Mouse (Mus musculus) hindbrain, embryonic 13.5 days (tissue): Measurements from ENCODE around the gene Scaf1. TPM values are rescaled to one million over a fixed set of nuclear protein-coding genes. Genes with fewer than 3 reads are reported as not detected.
A peak's percentile ranks its signal among the peaks of the same experiment; 100 is the strongest.

Source experiments
- ATAC-seq: fragments of 200-750 bp; cut with Nextera tagmentation; 2 replicates; pipeline ENCODE4 v1.8.0; 2017; ENCODE audit warnings: moderate TSS enrichment; ENCODE audit not compliant: low FRiP score
- H3K27ac ChIP-seq: fragments of 300-500 bp; sonication (generic); 2 replicates; pipeline ENCODE4 v1.5.1; 2015; ENCODE audit warnings: inconsistent platforms, mild to moderate bottlenecking, moderate library complexity
- H3K27me3 ChIP-seq: fragments of 300-500 bp; sonication (generic); 2 replicates; pipeline ENCODE4 v1.6.1; 2015; ENCODE audit warnings: mild to moderate bottlenecking, inconsistent platforms
- H3K36me3 ChIP-seq: fragments of 300-500 bp; sonication (generic); 2 replicates; pipeline ENCODE4 v1.6.1; 2015; ENCODE audit warnings: mild to moderate bottlenecking, inconsistent platforms
- H3K4me1 ChIP-seq: fragments of 300-500 bp; sonication (generic); replicated peaks from 2 replicates; pipeline ENCODE4 v1.6.1; 2015; ENCODE audit warnings: inconsistent platforms
- H3K4me2 ChIP-seq: fragments of 300-500 bp; sonication (generic); 2 replicates; pipeline ENCODE4 v1.6.1; 2015; ENCODE audit warnings: inconsistent platforms, mild to moderate bottlenecking, moderate library complexity
- H3K4me3 ChIP-seq: fragments of 300-500 bp; sonication (generic); 2 replicates; pipeline ENCODE4 v1.5.1; 2015; ENCODE audit warnings: mild to moderate bottlenecking, inconsistent platforms
- H3K9ac ChIP-seq: fragments of 300-500 bp; sonication (generic); 2 replicates; pipeline ENCODE4 v1.6.1; 2015; ENCODE audit warnings: mild to moderate bottlenecking, inconsistent platforms
- H3K9me3 ChIP-seq: fragments of 300-500 bp; sonication (generic); 2 replicates; pipeline ENCODE4 v1.6.1; 2016; ENCODE audit warnings: inconsistent platforms
- WGBS: fragments of 180-500 bp; shearing (Covaris S2); methylation state at CpG from one replicate; pipeline ENCODE4 v1.1.7; 2015; 5-methylcytosine and 5-hydroxymethylcytosine counted together
- polyA plus RNA-seq: library from polyadenylated mRNA; unstranded; fragments of >200 nt; fragmentation: Nextera tagmentation; extraction: Ambion mirVana; gene quantifications from 2 replicates; pipeline ENCODE4 v1.2.1, GENCODE M21; 2015

The Scaf1 gene
- polyA plus RNA-seq, 1 experiment from 2014 or later = 42.4 TPM

DNA sequence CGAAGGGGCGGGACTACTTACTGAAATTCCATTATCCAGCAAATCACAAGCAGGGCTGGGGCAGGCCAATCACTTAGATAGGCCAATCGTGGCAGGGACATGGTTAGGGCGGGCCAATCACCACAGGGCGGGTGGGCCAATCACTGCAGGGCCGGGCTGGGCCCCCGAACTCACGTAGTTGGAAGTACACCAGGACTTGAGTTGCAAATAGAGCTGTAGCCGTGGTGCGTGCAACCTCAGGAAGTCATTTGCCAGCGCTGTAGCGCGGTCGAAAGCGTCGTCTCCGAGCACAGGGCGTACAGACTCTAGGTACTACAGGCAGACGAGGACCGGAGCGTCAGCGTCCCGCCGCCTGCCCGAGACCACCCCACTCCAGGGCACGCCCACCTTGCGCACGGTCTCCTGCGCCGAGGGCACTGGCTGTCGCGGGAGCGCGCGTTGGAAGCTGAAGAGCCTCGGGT, 45.9 kb downstream of the Scaf1 start:
- peaks cover 24% of the 10 kb centered on the region for H3K36me3 ChIP-seq
- peaks cover 46% of the 10 kb centered on the region for H3K4me1 ChIP-seq
- WGBS = under 1% methylated on average over 36 of the region's 36 CpGs
- peak overlapping the region; percentile 89 for H3K27ac ChIP-seq
- H3K27me3 ChIP-seq = no peaks in the 10 kb centered on the region
- peak overlapping the region; percentile 50 for H3K4me3 ChIP-seq
- peak overlapping the region; percentile 76 for H3K4me2 ChIP-seq
- peak; percentile 94 for ATAC-seq
- peak overlapping the region; percentile 70 for H3K9ac ChIP-seq
- H3K9me3 ChIP-seq = no peaks in the 10 kb centered on the region

DNA sequence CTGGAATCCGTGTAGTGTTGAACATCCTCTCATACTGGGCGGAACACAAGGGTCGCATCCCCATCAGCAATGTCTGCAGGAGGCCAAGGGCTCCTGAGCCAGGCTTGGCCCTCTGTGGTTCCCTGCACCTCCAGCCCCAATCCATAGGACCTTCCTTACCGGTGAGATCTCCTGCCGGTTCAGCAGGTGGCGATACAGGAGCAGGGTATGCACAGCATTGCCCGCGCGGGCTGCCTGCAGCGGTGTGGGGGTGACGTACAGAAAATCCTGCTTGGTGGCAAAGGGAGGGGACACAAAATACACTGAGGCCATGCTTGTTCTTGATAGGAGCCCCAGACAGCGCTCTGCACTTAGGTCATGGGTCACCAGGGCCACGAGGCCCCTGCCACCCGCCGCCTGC, 49.5 kb downstream of the Scaf1 start:
- ATAC-seq = no peak
- H3K9ac ChIP-seq = 0 out of 2 replicates have a peak overlapping the region, but pooled peaks have one; percentile 5
- H3K4me1 ChIP-seq = peaks cover 18% of the 10 kb centered on the region
- H3K4me3 ChIP-seq = no peak overlapping the region
- no peaks in the 10 kb centered on the region for H3K27me3 ChIP-seq
- peaks cover 59% of the 10 kb centered on the region for H3K36me3 ChIP-seq
- no peak overlapping the region for H3K27ac ChIP-seq
- H3K4me2 ChIP-seq = no peak overlapping the region
- no peaks in the 10 kb centered on the region for H3K9me3 ChIP-seq
- WGBS = 78% methylated on average over 15 of the region's 15 CpGs

DNA sequence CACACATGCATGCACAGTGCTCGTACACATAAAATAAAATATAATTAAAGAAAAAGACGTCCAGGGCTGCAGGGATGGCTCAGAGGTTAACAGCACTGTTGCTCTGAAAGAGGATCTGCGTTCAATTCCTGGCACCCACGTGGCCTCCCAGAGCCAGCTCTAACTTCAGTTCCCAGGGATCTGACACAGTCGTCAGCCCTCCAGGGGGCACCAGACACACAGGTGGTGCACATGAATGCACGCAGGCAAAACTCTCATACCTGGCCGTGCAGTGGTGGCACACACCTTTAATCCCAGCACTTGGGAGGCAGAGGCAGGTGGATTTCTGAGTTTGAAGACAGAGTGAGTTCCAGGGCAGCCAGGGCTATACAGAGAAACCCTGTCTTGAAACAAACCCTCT, 50.2 kb downstream of the Scaf1 start:
- WGBS = 84% methylated on average over 7 of the region's 7 CpGs
- Histone ChIP-seq H3K36me3 (peaks cover 66% of the 10 kb centered on the region), H3K27ac (no peak overlapping the region), H3K27me3 (no peaks in the 10 kb centered on the region), H3K4me3 (no peak overlapping the region), H3K4me2 (no peak overlapping the region), H3K4me1 (peaks cover 11% of the 10 kb centered on the region), H3K9me3 (no peaks in the 10 kb centered on the region), H3K9ac (no peak overlapping the region)
- no peak for ATAC-seq

- no peaks in the 10 kb centered on the region for H3K27me3 ChIP-seq
- no peak for ATAC-seq
- H3K9me3 ChIP-seq = no peaks in the 10 kb centered on the region
- H3K4me1 ChIP-seq = peaks cover 4% of the 10 kb centered on the region
- H3K36me3 ChIP-seq = peaks cover 75% of the 10 kb centered on the region
- H3K9ac ChIP-seq = no peak overlapping the region
- 94% methylated on average over 13 of the region's 13 CpGs for WGBS
- H3K4me2 ChIP-seq = no peak overlapping the region
- H3K4me3 ChIP-seq = no peak overlapping the region
- H3K27ac ChIP-seq = no peak overlapping the region
These were observed 51.2 kb downstream of the Scaf1 start for GRCm38 (mm10) chr7:44964990-44965389.

- 92% methylated on average over 5 of the region's 5 CpGs for WGBS
- Histone ChIP-seq H3K4me2 (no peak overlapping the region), H3K36me3 (peaks cover 85% of the 10 kb centered on the region), H3K9me3 (no peaks in the 10 kb centered on the region), H3K4me1 (no peaks in the 10 kb centered on the region), H3K27me3 (no peaks in the 10 kb centered on the region), H3K9ac (no peak overlapping the region), H3K4me3 (no peak overlapping the region), H3K27ac (no peak overlapping the region)
- no peak for ATAC-seq
These were observed 53.3 kb downstream of the Scaf1 start for GRCm38 (mm10) chr7:44962831-44963230.

DNA sequence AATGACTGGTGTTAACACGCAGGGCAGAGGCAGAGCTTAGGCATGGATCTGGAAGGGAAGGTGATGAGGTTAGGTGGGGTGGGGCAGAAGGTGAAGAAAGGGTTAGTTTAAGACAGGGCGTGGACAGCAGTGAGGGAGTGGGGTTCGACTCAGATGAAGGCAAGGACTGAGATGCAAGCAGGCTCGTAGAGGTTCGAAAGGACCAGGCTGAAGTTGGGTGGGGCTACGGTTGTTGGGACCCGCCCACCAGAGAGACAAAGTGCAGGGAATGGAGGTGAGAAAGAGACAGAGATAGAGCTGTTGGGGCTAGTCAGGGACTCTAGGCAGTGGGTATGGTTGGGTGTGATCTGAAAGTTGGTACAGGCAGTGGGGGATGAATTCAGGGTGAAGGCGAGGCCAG, 53.8 kb downstream of the Scaf1 start:
- Histone ChIP-seq H3K27me3 (no peaks in the 10 kb centered on the region), H3K4me3 (no peak overlapping the region), H3K9me3 (no peaks in the 10 kb centered on the region), H3K4me1 (peaks cover 3% of the 10 kb centered on the region), H3K27ac (no peak overlapping the region), H3K36me3 (peaks cover 85% of the 10 kb centered on the region), H3K9ac (no peak overlapping the region), H3K4me2 (no peak overlapping the region)
- ATAC-seq = no peak
- 85% methylated on average over 8 of the region's 8 CpGs for WGBS

DNA sequence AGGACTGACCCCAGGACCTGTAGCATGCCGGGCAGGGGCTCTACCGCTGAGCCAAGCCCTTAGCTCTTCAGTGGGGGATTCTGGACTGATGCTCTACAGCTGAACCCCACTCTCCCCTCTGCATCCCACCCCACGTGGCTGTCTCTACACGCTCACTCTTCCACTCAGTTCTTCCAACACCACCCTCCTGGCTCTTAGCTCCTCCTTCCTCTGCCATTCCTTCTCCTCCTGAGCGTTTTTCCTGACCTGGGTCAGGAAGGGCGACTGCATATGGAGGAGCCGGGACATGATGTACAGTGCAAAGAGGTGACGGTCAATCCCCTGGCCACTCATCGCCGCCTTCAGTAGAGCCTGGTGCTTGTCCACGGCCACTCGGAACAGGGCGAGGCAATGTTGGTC, 55.7 kb downstream of the Scaf1 start:
- no peak overlapping the region for H3K4me2 ChIP-seq
- peaks cover 69% of the 10 kb centered on the region for H3K36me3 ChIP-seq
- no peaks in the 10 kb centered on the region for H3K27me3 ChIP-seq
- no peaks in the 10 kb centered on the region for H3K9me3 ChIP-seq
- no peak overlapping the region for H3K4me3 ChIP-seq
- H3K9ac ChIP-seq = no peak overlapping the region
- no peak overlapping the region for H3K27ac ChIP-seq
- no peak for ATAC-seq
- peaks cover 7% of the 10 kb centered on the region for H3K4me1 ChIP-seq
- WGBS = 94% methylated on average over 13 of the region's 13 CpGs

DNA sequence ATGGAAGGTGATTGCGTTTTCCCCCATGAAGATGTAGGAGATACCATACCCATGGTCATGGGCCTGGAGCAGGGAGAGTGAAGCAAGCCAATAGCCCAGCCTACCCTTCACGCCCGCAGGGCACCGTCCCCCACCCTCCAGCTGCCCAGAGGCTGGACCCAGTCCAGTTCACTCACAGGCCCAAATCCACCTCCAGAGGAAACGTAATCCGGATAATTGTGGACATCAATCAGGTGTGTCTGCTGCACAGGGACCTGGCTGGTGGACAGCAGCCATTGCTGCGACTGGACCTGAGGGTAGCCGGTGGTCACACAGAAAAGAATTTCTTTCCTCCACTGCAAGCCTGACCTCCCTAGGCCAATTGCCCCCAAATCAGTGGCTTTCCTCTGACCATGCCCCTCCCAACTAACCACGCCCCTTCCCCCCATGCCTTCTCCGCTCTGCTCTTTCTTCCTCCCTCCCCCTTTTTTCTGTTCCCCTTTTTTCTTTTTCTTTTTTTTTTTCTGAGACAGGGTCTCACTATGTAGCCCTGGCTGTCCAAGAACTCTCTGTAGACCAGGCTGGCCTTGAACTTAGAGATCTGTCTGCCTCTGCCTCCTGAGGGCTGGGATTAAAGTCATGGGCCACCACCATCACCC, 56.2 kb downstream of the Scaf1 start:
- H3K27me3 ChIP-seq = no peaks in the 10 kb centered on the region
- ATAC-seq = no peak
- H3K9ac ChIP-seq = no peak overlapping the region
- WGBS = 90% methylated on average over 10 of the region's 10 CpGs
- no peaks in the 10 kb centered on the region for H3K9me3 ChIP-seq
- no peak overlapping the region for H3K27ac ChIP-seq
- H3K4me1 ChIP-seq = peaks cover 7% of the 10 kb centered on the region
- H3K36me3 ChIP-seq = peaks cover 64% of the 10 kb centered on the region
- no peak overlapping the region for H3K4me3 ChIP-seq
- no peak overlapping the region for H3K4me2 ChIP-seq

- no peaks in the 10 kb centered on the region for H3K9me3 ChIP-seq
These were observed 56.9 kb downstream of the Scaf1 start for GRCm38 (mm10) chr7:44959281-44959680.

GRCm38 (mm10) chr7:44958208-44958607, 58.0 kb downstream of the Scaf1 start:
- H3K9me3 ChIP-seq = no peaks in the 10 kb centered on the region
- peaks cover 47% of the 10 kb centered on the region for H3K36me3 ChIP-seq
- H3K9ac ChIP-seq = no peak overlapping the region
- no peak for ATAC-seq
- H3K4me2 ChIP-seq = no peak overlapping the region
- H3K4me3 ChIP-seq = no peak overlapping the region
- H3K4me1 ChIP-seq = peaks cover 7% of the 10 kb centered on the region
- no peak overlapping the region for H3K27ac ChIP-seq
- 0 out of 2 replicates have a peak, but pooled peaks cover 4% of the 10 kb centered on the region for H3K27me3 ChIP-seq
- 65% methylated on average over 7 of the region's 7 CpGs for WGBS

More at GRCm38 (mm10) chr7:44959281-44959680, 56.9 kb downstream of the Scaf1 start:
- Histone ChIP-seq H3K4me3 (no peak overlapping the region), H3K27me3 (no peaks in the 10 kb centered on the region), H3K9ac (no peak overlapping the region), H3K4me1 (peaks cover 7% of the 10 kb centered on the region), H3K4me2 (no peak overlapping the region), H3K36me3 (peaks cover 57% of the 10 kb centered on the region), H3K27ac (no peak overlapping the region)
- ATAC-seq = no peak
- 92% methylated on average over 8 of the region's 8 CpGs for WGBS

DNA sequence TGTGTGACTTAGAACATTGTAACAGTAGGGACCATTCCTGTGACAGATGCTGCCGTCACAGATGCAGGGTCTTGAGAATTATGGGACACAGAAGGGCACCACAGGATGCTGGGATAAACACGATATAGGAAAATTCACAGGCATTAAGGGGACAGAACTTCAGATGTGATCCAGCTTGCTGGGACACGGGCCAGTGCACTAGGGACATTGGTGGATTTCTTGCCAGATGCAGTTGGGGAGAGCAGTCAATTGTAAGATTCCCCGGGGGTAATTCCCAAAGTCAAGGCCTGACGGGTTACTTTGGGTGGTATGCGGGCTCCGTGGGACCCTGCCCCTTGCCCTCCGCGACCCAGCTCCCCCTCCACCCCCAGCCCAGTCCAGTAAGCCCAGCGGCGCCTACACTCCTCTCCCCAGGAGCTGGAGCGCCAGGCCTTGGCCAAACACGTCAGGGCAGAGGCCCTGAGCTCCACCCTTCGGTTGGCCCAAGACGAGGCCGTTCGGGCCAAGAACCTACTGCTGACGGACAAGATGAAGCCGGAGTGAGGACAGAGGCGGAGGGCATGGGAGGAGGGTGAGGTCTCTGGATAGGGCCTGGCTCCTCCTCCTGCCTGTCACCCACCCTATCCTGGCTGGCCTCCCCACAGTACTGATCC, 58.9 kb downstream of the Scaf1 start:
- H3K4me2 ChIP-seq = no peak overlapping the region
- peaks cover 38% of the 10 kb centered on the region for H3K36me3 ChIP-seq
- peak overlapping the region; percentile 72 for H3K27ac ChIP-seq
- no peaks in the 10 kb centered on the region for H3K9me3 ChIP-seq
- H3K27me3 ChIP-seq = peaks cover 10% of the 10 kb centered on the region; the same call in 1 of the 2 replicates
- H3K4me1 ChIP-seq = peaks cover 16% of the 10 kb centered on the region
- 74% methylated on average over 20 of the region's 20 CpGs for WGBS
- ATAC-seq = no peak
- H3K4me3 ChIP-seq = no peak overlapping the region
- peak overlapping the region; percentile 19 for H3K9ac ChIP-seq

DNA sequence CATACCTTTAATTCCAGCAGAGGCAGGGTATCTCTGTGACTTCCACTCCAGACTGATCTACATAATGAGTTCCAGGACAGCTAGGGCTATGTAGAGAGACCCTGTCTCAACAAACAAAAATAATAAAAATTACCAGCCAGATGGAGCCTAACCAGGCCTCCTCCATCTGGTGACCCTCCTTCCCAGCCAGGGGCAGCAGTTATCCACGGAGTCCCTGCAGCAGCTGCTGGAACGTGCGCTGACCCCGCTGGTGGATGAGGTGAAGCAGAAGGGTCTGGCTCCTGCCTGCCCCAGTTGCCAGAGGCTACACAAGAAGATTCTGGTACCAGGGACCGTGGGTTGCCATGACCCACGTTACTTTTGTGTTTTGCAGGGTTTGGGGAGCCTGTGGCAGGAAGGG, 59.9 kb downstream of the Scaf1 start:
- Histone ChIP-seq H3K9me3 (no peaks in the 10 kb centered on the region), H3K36me3 (peaks cover 28% of the 10 kb centered on the region), H3K4me3 (no peak overlapping the region), H3K9ac (peak overlapping the region; percentile 19; the same call in 1 of the 2 replicates), H3K27ac (peak overlapping the region; percentile 40; the same call in 1 of the 2 replicates), H3K27me3 (peaks cover 21% of the 10 kb centered on the region), H3K4me1 (peaks cover 27% of the 10 kb centered on the region), H3K4me2 (no peak overlapping the region)
- WGBS = 58% methylated on average over 6 of the region's 6 CpGs
- no peak for ATAC-seq

GRCm38 (mm10) chr7:44955628-44956027, 60.5 kb downstream of the Scaf1 start:
- H3K4me3 ChIP-seq = no peak overlapping the region
- ATAC-seq = no peak
- H3K4me2 ChIP-seq = no peak overlapping the region
- peaks cover 27% of the 10 kb centered on the region for H3K27me3 ChIP-seq
- H3K4me1 ChIP-seq = peaks cover 28% of the 10 kb centered on the region
- no peak overlapping the region for H3K9ac ChIP-seq
- no peaks in the 10 kb centered on the region for H3K9me3 ChIP-seq
- H3K36me3 ChIP-seq = peaks cover 21% of the 10 kb centered on the region
- 51% methylated on average over 5 of the region's 5 CpGs for WGBS
- no peak overlapping the region for H3K27ac ChIP-seq
